Mouse (Mus musculus) hindbrain, postnatal 0 days (tissue): ENCODE measurements around the gene Aip. TPM values are rescaled to one million over a fixed set of nuclear protein-coding genes. Genes with fewer than 3 reads are reported as not detected.

Experiments
- ATAC-seq: fragments of 200-750 bp; cut with Nextera tagmentation; 2 replicates; pipeline ENCODE4 v1.8.0; 2017; ENCODE audit warnings: mild to moderate bottlenecking, moderate TSS enrichment, moderate library complexity
- DNase-seq: peaks from one replicate; pipeline ENCODE4 v3.0.0-alpha.2; 2015; ENCODE audit warnings: low spot score
- H3K27ac ChIP-seq: fragments of 300-500 bp; sonication (generic); 2 replicates; pipeline ENCODE4 v1.5.1; 2014; ENCODE audit warnings: mild to moderate bottlenecking
- H3K27me3 ChIP-seq: fragments of 300-500 bp; sonication (generic); 2 replicates; pipeline ENCODE4 v1.6.1; 2014; ENCODE audit warnings: low read length, mixed read lengths; ENCODE audit not compliant: insufficient read depth
- H3K36me3 ChIP-seq: fragments of 300-500 bp; sonication (generic); 2 replicates; pipeline ENCODE4 v1.6.1; 2014; ENCODE audit warnings: low read length, mixed read lengths; ENCODE audit not compliant: insufficient read depth
- H3K4me1 ChIP-seq: fragments of 300-500 bp; sonication (generic); 2 replicates; pipeline ENCODE4 v1.6.1; 2014; ENCODE audit warnings: antibody characterized with exemption, low read length, mixed read lengths; ENCODE audit not compliant: insufficient read depth
- H3K4me2 ChIP-seq: fragments of 300-500 bp; sonication (generic); 2 replicates; pipeline ENCODE4 v1.6.1; 2014; ENCODE audit warnings: low read depth, mild to moderate bottlenecking, low read length, moderate library complexity, mixed read lengths
- H3K4me3 ChIP-seq: fragments of 300-500 bp; sonication (generic); 2 replicates; pipeline ENCODE4 v1.5.1; 2014; ENCODE audit warnings: low read length
- H3K9ac ChIP-seq: fragments of 300-500 bp; sonication (generic); replicated peaks from 2 replicates; pipeline ENCODE4 v1.6.1; 2014; ENCODE audit warnings: mild to moderate bottlenecking, low read length, moderate library complexity, mixed read lengths
- H3K9me3 ChIP-seq: fragments of 300-500 bp; sonication (generic); 2 replicates; pipeline ENCODE4 v1.6.1; 2016; ENCODE audit warnings: low read length, mixed read lengths
- CTCF ChIP-seq: IDR thresholded peaks from 2 replicates; pipeline ENCODE4 v1.5.1; 2016; ENCODE audit warnings: antibody characterized with exemption, control low read depth, low read depth
- WGBS: fragments of 180-500 bp; shearing (Covaris S2); extraction: QIAGEN DNeasy Blood & Tissue Kit; methylation state at CpG from one replicate; pipeline ENCODE4 v1.1.7; 2014; 5-methylcytosine and 5-hydroxymethylcytosine counted together
- polyA plus RNA-seq: library from polyadenylated mRNA; unstranded; fragments of >200 nt; fragmentation: Nextera tagmentation; extraction: Ambion mirVana; gene quantifications from 2 replicates; pipeline ENCODE4 v1.2.1, GENCODE M21; 2015
- total RNA-seq: library from RNA; depleted of rRNA; stranded (reverse); fragments of >200 nt; gene quantifications from 2 replicates; pipeline ENCODE4 v1.2.3, GENCODE M21; 2014

Gene Aip
- total and polyA plus RNA-seq, 2 experiments from 2014 or later = 33.4 to 94.3 TPM

DNA sequence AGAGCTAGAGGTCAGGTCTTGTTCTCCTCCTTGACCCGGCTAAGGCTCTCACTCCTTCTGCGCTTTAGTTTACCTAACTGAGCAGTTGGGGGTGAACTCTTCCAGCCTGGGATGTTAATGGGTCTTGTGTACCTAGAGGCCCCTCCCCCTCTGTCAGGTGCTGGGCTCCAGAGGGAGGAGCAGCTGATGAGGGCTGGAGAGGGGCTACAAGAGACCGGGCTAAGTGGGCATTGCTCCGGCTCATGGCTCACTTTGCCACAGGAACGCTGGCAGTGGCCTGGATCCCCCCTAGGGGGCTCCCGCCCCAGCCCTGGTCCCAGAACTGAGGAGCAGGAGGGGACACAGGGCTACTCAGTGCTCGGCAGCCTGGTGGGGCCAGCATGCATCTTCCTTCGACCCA is 41.8 kb downstream of the Aip start:
- Histone ChIP-seq H3K36me3 (no peaks in the 10 kb centered on the region), H3K4me3 (no peak overlapping the region), H3K4me1 (no peaks in the 10 kb centered on the region), H3K27ac (no peak overlapping the region), H3K27me3 (no peaks in the 10 kb centered on the region), H3K9ac (no peak overlapping the region), H3K4me2 (no peak overlapping the region), H3K9me3 (no peaks in the 10 kb centered on the region)
- DNase-seq = no peak
- no peak for TF ChIP-seq CTCF
- 36% methylated on average over 8 of the region's 8 CpGs for WGBS
- ATAC-seq = no peak

- Histone ChIP-seq H3K4me2 (no peak overlapping the region), H3K9me3 (no peaks in the 10 kb centered on the region), H3K4me1 (no peaks in the 10 kb centered on the region), H3K27me3 (no peaks in the 10 kb centered on the region), H3K36me3 (no peaks in the 10 kb centered on the region), H3K27ac (no peak overlapping the region), H3K9ac (no peak overlapping the region), H3K4me3 (no peak overlapping the region)
- TF ChIP-seq CTCF = no peak
- whole genome bisulfite sequencing = 79% methylated on average over 7 of the region's 7 CpGs
- DNase-seq (no peak), ATAC-seq (no peak)
Observed at GRCm38 (mm10) chr19:4083316-4083715, 42.3 kb downstream of the Aip start.

- TF ChIP-seq CTCF = no peak
- WGBS = 82% methylated on average over 11 of the region's 11 CpGs
Observed at GRCm38 (mm10) chr19:4082219-4082965, 43.3 kb downstream of the Aip start.

DNA sequence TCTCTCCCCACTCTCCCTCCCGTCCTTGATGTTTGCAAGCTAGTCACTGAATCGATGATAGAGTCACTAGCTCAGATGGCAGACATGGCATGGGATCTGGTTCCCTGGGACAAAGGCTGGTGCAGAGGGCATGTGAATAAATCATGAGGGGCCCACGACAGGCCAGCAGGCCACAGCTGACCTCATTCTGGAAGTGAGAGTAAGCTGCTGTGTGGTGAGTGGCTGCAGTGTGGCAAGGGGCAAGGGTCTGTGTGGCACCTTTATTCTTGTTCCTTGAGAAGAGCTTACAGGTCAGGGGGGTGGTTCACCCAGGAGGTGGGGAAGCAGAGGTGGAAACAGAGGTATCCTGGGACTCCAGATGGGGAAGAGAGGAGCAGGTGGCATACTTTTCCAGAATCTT is 44.3 kb downstream of the Aip start, which contains the start of gene Cabp2:
Gene Cabp2 (plus strand): TSS at position 185 of the 400 bp plus-strand sequence.
- Histone ChIP-seq H3K9ac (no peak within 1 kb of the TSS), H3K27ac (no peak within 1 kb of the TSS), H3K4me1 (no peaks in the 10 kb centered on the region), H3K36me3 (no peaks in the 10 kb centered on the region), H3K4me3 (no peak within 1 kb of the TSS), H3K9me3 (no peaks in the 10 kb centered on the region), H3K27me3 (no peaks in the 10 kb centered on the region), H3K4me2 (no peak within 1 kb of the TSS)
- WGBS = 55% methylated on average over 3 of the region's 3 CpGs
- TF ChIP-seq CTCF = no peak
- ATAC-seq = no peak
- no peak for DNase-seq

More at GRCm38 (mm10) chr19:4082219-4082965, 43.3 kb downstream of the Aip start:
- H3K27ac ChIP-seq = no peak overlapping the region
- no peaks in the 10 kb centered on the region for H3K9me3 ChIP-seq
- H3K4me2 ChIP-seq = no peak overlapping the region
- no peak overlapping the region for H3K4me3 ChIP-seq
- H3K27me3 ChIP-seq = no peaks in the 10 kb centered on the region
- ATAC-seq (no peak), DNase-seq (no peak)
- H3K9ac ChIP-seq = no peak overlapping the region
- H3K36me3 ChIP-seq = no peaks in the 10 kb centered on the region
- no peaks in the 10 kb centered on the region for H3K4me1 ChIP-seq

DNA sequence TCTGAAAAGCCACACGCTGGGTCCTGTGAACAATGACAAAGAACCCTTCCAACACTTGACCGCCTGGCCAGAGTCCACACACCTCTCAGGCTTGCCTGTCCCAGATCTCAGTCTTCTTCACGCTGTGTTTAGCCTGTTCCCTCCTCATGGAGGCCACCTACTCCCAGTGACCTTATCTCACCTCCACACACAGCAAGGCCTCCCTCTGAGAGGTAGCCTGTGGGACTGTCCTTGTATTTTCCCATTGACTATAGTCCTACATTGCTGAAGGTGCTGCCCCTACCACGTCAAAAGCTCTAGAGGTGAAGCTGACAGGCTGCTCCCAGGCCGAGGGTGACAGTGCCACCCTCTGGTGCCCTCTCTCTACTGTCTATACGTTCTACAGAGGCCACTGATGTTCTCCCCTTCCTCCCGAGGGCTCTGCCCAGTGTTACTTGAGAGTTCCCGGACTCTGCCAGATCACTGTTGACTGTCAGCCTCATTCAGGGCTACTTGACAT is 45.1 kb downstream of the Aip start:
- no peaks in the 10 kb centered on the region for H3K9me3 ChIP-seq
- WGBS = 62% methylated on average over 8 of the region's 8 CpGs
- no peak for ATAC-seq

DNA sequence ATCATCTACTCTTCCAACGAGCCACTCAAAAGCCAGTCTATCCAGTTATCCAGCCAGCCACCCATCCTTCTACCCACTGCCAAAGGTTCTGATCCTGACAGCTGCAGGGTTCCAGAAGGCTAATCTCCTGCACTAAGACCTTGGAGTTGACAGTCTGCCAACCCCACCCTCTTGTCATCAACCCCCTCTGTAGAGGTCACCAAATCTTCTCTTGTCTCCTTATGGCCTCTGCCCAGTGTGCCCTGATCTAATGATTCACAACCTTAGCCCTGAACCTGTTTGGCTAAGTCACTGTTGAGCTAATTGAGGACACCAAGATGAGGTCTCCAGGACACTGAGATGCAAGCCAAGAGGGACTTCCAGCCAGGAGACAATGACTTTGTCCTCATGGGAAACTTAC is 46.1 kb downstream of the Aip start:
- no peaks in the 10 kb centered on the region for H3K9me3 ChIP-seq
- TF ChIP-seq CTCF = no peak
- no peaks in the 10 kb centered on the region for H3K36me3 ChIP-seq
- no peaks in the 10 kb centered on the region for H3K4me1 ChIP-seq
- no peak overlapping the region for H3K9ac ChIP-seq
- DNase-seq (no peak), ATAC-seq (no peak)
- H3K27ac ChIP-seq = no peak overlapping the region
- no peak overlapping the region for H3K4me3 ChIP-seq
- no peaks in the 10 kb centered on the region for H3K27me3 ChIP-seq
- H3K4me2 ChIP-seq = no peak overlapping the region
- WGBS = 76% methylated on average over 1 of the region's 1 CpGs

More for the DNA sequence above, 45.1 kb downstream of the Aip start:
- Histone ChIP-seq H3K36me3 (no peaks in the 10 kb centered on the region), H3K4me1 (no peaks in the 10 kb centered on the region), H3K4me3 (no peak overlapping the region), H3K4me2 (no peak overlapping the region), H3K27ac (no peak overlapping the region), H3K9ac (no peak overlapping the region), H3K27me3 (no peaks in the 10 kb centered on the region)
- DNase-seq = no peak
- no peak for TF ChIP-seq CTCF

GRCm38 (mm10) chr19:4075531-4075930 is 50.1 kb downstream of the Aip start:
- Histone ChIP-seq H3K27ac (no peak overlapping the region), H3K9ac (no peak overlapping the region), H3K9me3 (no peaks in the 10 kb centered on the region), H3K4me2 (no peak overlapping the region), H3K4me3 (no peak overlapping the region), H3K36me3 (no peaks in the 10 kb centered on the region), H3K27me3 (no peaks in the 10 kb centered on the region), H3K4me1 (no peaks in the 10 kb centered on the region)
- DNase-seq = no peak
- 88% methylated on average over 1 of the region's 1 CpGs for WGBS
- no peak for ATAC-seq
- no peak for TF ChIP-seq CTCF
